Mouse (Mus musculus): ENCODE results near the gene Trmt112. TPM values are rescaled to one million over a fixed set of nuclear protein-coding genes. Genes with fewer than 3 reads are reported as not detected.

Gene Trmt112
- total RNA-seq, 2 experiments from 2014 or later: 48.4 to 49.3 TPM

DNA sequence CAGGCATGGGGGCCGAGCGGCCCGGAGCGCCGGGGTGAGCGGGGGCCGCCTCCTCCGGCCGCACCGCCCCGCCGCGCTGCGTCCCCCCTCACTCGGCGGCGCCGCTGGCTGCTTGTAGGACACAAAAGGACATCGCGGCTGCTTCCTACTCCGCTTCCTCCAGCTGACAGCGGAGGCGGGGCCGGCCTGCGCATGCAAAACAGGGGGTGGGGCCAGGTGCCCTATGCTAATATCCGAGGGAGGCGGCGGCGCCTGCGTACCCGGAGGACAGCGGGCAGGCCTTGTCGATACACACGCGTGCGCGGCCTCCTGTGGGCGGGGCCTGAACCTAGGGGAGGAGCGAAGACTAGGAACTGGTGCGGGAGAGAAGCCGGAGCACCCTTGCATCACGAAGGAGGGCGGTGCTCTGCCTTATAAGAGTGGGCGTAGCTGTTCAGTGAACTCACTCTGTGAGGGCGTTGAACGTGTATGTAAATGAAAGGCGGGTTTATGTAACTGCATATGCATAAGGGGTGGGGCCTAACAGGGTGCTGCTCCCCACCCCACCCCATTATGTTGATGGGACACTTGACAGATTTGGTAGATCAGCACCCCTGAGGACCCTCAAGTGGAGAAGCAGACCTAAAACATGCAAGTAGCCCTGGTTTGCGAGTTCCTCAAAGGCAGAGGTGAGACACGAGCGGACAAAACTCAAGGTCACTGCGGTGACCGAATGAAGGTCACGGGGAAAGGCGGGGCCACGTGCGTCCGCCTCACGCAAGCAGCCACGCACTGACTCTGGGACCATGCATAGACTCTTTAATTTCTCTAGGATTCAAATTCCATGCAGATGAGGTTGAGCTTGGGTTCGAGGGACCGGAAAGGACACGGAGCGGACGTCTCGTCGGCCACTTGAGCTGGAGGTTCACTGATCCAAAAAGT, 12.4 kb downstream of the Trmt112 start, which contains the start of gene Esrra:
Gene Esrra, minus strand, starts transcription at position 167 of the 921 bp plus-strand sequence.
- peak within 1 kb of the TSS; percentile 84 for H3K4me3 ChIP-seq
- no peak for TF ChIP-seq CTCF (conservative IDR thresholded peaks at IDR 0.05)
- peak; percentile 99 to 100 for DNase-seq (ENCODE audit: low spot score in 2 of 2)
- peak within 1 kb of the TSS; percentile 97 for H3K27ac ChIP-seq

DNA sequence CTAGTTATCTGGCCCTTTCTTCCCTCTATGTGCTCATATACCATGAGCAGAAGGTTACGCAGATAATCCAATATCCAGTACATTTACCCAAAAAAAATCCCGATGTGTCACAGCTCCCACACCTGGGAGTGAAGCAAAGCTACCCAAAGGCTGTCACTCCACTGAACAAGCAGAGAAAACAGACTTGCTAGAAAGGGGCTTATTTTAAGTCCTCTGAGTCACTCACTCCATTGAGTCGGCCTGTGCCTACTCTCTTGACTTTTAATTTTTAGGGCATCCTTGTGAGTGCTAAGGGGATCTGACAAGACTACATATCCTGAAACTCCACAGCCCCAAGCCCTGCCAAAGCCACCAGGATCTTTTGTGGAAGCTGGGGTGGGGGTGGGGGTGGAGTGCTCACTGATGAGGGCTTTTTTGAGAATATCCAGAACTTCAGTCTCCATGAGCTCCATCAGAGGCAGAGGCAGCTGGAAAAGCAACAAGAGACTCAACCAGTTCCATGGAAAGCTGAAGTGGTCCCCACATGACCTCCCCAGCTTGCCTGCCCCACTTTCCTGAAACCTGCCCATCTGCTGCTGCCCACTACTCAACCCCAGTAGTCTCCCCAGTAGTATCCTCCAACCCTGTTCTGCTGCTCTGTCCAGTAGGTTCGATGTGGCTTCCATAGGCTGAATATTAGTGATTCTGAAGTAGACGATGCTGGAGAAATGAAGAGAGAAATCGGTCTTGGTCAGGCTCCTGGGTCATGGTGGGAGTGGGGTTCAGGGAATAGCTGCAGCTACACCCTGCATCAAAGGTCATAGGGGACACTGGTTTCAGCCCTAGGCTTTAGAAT, 13.6 kb downstream of the Trmt112 start:
- Histone ChIP-seq H3K27ac (peak overlapping the region; percentile 97), H3K4me3 (peak overlapping the region; percentile 84; the same call in 1 of the 2 replicates)
- TF ChIP-seq CTCF (conservative IDR thresholded peaks at IDR 0.05): no peak
- DNase-seq (ENCODE audit: low spot score in 2 of 2): no peak

DNA sequence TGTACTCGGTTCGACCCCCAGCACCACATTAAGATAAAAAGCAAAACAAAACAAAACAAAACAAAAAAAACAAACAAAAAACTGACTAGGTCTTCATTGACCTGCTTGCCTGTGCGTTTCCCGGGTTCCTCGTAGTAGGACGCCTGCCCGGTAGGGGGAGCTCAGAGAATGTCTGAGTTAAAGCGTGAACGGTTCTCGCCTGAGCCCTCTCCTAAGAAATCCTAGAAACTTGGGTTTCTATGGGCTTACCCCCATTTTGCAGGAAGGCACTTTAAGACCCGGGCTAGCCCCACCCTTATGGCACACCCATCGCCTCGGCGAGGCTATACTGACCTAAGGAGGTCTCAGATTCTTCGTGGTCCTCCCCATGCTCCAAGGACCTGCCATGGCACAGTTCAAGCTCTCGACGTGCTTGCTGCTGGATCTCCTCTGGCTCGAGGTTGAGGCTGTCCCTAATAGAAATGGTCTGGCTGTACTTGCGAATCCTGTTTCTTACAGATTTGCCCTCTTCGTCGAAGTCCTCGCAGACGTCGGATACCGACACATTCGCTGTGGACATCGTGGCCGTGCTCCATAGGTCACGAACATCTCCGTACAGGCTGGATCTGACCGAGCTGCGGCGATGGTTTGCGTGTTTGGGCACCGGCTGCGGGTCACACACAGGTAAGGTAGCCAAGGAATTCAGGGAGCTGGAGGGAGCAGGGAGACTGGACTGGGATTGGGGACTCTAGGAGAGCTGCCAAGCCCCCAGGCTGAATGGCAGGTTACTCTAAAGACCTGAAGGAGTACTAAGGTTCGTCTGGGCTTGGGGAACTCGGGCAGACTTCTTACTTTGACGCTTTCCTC, 15.2 kb downstream of the Trmt112 start:
- peak; percentile 83 to 91 for DNase-seq (ENCODE audit: low spot score in 2 of 2)
- TF ChIP-seq CTCF (conservative IDR thresholded peaks at IDR 0.05): peak; percentile 96
- H3K4me3 ChIP-seq: peak overlapping the region; percentile 26
- no peak overlapping the region for H3K27ac ChIP-seq

DNA sequence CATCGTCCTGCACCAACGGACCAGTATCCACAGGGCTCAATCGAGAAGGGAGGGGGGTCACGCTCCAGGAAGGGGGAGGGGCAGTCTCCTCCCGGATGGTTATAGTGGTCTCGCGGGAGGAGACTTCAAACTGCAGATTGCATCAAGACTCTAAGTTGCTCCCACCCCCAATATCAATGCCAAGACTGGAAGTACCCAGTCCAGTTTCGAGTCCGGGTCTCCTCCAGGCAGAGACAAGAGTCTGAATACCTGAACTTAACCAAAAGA, 15.7 kb downstream of the Trmt112 start, which contains the start of gene Catsperz:
Gene Catsperz, minus strand, starts transcription at position 74 of the 267 bp plus-strand sequence.
- no peak for TF ChIP-seq CTCF (conservative IDR thresholded peaks at IDR 0.05)
- no peak within 1 kb of the TSS for H3K27ac ChIP-seq
- peak within 1 kb of the TSS; percentile 26 for H3K4me3 ChIP-seq
- no peak for DNase-seq (ENCODE audit: low spot score in 2 of 2)

DNA sequence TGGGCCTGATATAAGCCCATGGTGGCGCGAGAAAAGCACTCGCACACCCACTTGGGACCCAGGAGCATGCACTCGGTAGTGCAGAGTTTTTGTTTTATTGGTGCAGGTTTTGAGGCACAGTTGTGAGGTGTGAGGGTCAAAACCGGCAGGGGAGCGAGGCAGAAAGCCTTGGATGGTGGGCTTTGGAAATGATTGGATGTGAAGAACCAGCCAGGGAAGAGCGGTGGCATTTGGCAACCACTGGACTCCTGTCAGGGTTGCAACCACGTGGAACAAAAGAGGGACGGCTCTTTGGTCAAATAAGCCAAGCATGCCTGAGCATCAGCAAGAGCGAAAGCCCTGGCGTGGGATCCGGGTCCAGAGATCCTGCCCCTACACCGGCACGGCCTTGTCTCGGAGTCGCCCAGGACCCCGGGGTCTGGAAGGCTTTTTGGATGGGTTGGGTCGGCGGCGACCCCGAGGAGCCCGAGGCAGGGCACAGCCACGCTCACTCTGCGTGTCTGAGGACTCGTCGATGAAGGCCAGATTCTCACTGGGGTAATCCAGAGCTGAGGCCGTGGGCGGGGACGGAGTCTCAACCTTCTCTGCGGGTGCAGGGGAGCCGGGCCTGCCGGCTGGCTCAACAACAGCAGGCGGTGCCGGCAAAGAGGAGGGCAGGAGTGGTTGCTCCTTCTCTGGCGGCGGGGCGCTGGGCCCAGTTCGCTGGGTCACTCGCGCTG, 16.3 kb downstream of the Trmt112 start:
- Histone ChIP-seq H3K27ac (no peak overlapping the region), H3K4me3 (no peak overlapping the region)
- TF ChIP-seq CTCF (conservative IDR thresholded peaks at IDR 0.05): no peak
- no peak for DNase-seq (ENCODE audit: low spot score in 2 of 2)

DNA sequence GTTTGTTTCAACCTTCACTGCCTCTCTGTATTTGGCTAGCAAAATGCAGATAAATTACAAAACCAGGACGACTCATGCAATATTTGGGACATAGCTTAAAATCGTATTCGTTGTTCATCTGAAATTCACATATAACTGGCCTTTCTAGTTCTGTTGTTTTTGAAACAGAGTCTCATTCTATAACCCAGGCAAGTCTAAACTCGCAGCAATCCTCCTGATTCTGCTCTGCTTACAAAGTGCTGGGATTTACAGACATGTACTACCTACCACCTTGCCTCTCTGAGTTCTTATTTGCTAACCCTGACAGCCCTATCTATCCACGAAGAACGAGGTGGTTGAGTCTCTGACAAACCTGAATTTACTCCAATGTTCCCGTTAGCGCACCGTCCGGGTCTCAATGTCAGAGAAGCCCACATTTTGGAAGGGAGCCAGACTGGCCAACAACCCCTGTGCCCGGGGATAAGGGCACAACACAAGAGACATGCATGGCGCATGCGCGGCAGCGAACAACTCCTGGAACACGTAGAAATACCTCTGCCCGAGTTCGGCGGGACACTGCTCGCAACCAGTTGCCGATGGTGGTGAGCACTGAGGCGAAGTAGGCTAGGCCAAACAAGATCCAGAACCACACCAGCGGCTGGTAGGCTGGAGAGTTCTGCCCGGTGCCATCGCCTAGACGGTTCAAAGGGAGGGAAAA, 17.2 kb downstream of the Trmt112 start:
- DNase-seq (ENCODE audit: low spot score in 2 of 2): no peak
- no peak overlapping the region for H3K27ac ChIP-seq
- no peak overlapping the region for H3K4me3 ChIP-seq
- TF ChIP-seq CTCF (conservative IDR thresholded peaks at IDR 0.05): no peak

DNA sequence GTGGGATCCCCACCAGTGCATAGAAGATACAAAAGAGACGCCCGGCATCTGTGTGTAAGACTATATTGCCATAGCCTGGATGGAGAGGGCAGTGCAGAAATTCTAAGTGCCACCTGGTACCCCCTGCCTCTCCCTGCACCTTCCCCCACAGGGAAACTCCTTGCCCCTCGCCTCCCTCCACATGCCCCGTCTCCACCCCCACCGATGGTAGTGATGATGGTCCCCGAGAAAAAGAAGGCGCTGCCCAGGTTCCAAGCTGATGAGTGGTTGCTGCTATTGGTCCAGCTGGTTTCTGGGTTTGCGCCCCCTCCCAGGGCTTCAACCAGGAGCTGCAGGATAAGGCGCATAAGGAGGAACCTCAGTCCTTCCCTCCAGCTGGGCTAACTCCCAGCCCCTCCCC, 18.6 kb downstream of the Trmt112 start:
- H3K27ac ChIP-seq: no peak overlapping the region
- DNase-seq (ENCODE audit: low spot score in 2 of 2): no peak
- H3K4me3 ChIP-seq: no peak overlapping the region
- no peak for TF ChIP-seq CTCF (conservative IDR thresholded peaks at IDR 0.05)

DNA sequence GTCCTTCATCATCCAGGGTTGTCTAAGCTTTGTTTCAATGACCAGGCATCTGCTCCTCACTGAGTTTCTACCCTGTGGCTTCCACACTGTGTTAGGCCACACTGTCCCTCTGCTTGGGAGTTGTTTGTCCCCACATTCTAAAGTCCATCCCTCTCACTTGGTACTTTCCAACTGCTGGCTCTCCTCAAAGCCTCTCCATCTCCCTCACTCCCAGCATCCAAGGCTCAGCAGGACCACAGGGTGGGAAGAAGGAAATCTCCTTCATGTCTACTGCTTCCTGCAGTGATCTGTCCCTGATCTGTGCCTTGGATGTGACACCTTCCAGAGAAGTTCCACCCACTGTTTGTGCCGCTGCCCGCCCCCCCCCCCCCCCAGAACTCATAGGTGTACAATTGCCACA, 21.5 kb downstream of the Trmt112 start:
- no peak for TF ChIP-seq CTCF (conservative IDR thresholded peaks at IDR 0.05)
- no peak for DNase-seq (ENCODE audit: low spot score in 2 of 2)
- no peak overlapping the region for H3K27ac ChIP-seq
- no peak overlapping the region for H3K4me3 ChIP-seq

DNA sequence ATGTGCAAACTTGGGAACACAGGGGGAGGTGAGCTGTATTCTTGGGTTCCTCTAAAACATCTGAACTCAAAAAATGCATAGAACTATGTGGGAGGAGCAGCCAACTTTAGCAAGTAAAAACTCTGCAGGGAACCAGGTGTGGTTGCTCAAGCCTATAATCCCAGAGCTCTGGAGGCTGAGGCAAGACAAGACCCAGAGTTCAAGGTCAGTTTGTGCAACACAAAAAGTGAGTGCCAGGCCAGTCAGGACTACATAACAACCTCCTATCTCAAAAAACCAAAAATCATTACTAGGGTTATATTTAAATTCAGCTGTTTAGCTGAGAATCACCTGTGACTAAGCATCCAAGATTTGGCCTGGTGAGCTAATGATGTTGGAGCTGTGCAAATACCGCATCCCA, 22.5 kb downstream of the Trmt112 start:
- no peak for DNase-seq (ENCODE audit: low spot score in 2 of 2)
- no peak for TF ChIP-seq CTCF (conservative IDR thresholded peaks at IDR 0.05)
- no peak overlapping the region for H3K4me3 ChIP-seq
- H3K27ac ChIP-seq: no peak overlapping the region

DNA sequence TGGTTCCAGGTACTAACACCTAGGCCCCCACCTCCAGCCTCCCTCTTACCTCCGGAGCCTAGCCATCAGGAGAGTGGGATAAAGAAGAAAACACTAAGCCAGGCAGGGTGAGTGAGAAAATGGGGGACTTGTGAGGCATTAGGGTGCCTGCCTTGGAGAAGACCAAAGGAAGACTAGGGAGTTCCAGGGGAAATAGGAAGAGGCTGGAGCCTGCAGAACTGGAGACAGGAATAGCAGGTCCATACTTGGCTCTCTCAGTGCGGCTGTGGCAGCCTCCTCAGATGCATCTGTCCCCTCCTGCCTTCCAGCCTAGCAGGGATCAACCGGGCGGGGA, 23.6 kb downstream of the Trmt112 start:
- no peak for TF ChIP-seq CTCF (conservative IDR thresholded peaks at IDR 0.05)
- no peak for DNase-seq (ENCODE audit: low spot score in 2 of 2)
- H3K4me3 ChIP-seq: peak overlapping the region; percentile 64
- peak overlapping the region; percentile 85 for H3K27ac ChIP-seq

DNA sequence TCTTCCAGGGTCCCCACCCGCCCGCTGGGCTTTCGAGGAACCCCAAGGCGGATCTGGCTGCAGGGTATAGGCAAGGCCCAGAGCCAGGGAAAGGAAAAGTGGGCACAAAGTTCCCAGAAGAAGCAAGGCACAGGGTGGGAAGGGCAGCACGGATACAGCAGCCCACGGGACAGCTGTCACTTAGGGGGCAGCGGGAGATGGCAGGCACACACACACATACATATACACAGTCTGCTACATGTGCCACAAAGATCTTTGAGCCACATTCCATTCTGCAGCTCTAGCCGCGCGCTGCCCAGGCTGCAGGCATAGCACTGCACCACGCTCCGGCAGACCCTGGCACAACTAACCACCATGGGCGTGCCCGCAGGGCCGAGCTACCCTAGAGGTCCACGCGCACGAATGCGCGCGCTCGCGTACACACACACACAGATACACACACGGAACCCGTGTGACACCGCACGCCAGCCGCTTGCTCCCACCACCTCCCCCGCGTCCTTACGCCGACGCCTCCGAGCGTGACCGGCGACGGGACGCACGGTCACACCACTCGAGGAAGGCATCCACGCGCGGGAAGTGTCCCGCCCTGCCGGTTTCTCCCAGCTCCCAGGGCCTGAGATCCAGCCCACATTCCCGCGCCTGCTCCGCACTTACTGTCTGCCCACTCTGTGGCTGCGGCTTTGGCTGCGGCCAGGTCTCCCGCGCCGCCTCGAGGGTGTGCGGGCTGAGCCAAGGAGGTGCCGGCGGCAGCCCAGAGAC, 24.1 kb downstream of the Trmt112 start:
- H3K27ac ChIP-seq: peak overlapping the region; percentile 85
- H3K4me3 ChIP-seq: peak overlapping the region; percentile 64
- no peak for TF ChIP-seq CTCF (conservative IDR thresholded peaks at IDR 0.05)
- no peak for DNase-seq (ENCODE audit: low spot score in 2 of 2)

Data from layer of hippocampus, adult 2 months (tissue).